Mouse (Mus musculus): ENCODE measurements around the gene St6galnac5.

Gene St6galnac5

GRCm38 (mm10) chr3:152841264-152841663 lies 140.8 kb downstream of the St6galnac5 start:
- H3K9me3 ChIP-seq (ENCODE audit: low read length): no peaks in the 10 kb centered on the region
- H3K27me3 ChIP-seq (ENCODE audit: insufficient read depth, low read length): no peaks in the 10 kb centered on the region
- no peaks in the 10 kb centered on the region for H3K36me3 ChIP-seq (ENCODE audit: insufficient read depth, low read length)
- H3K4me3 ChIP-seq (replicated peaks; ENCODE audit: low read length): no peak overlapping the region
- H3K4me1 ChIP-seq (replicated peaks; ENCODE audit: low read depth, low read length): no peaks in the 10 kb centered on the region
- TF ChIP-seq CTCF (conservative IDR thresholded peaks at IDR 0.05; ENCODE audit: low read length): no peak
- no peak for TF ChIP-seq NANOG (IDR thresholded peaks at IDR 0.05; ENCODE audit: borderline replicate concordance, low read length)
- TF ChIP-seq POU5F1 (IDR thresholded peaks at IDR 0.05; ENCODE audit: borderline replicate concordance, low read length): no peak

- Histone ChIP-seq H3K4me3 (replicated peaks; ENCODE audit: low read length) (no peak overlapping the region), H3K9me3 (ENCODE audit: low read length) (no peaks in the 10 kb centered on the region), H3K27me3 (ENCODE audit: insufficient read depth, low read length) (no peaks in the 10 kb centered on the region), H3K4me1 (replicated peaks; ENCODE audit: low read depth, low read length) (no peaks in the 10 kb centered on the region), H3K36me3 (ENCODE audit: insufficient read depth, low read length) (no peaks in the 10 kb centered on the region)
- no peak for TF ChIP-seq POU5F1 (IDR thresholded peaks at IDR 0.05; ENCODE audit: borderline replicate concordance, low read length)
- no peak for TF ChIP-seq CTCF (conservative IDR thresholded peaks at IDR 0.05; ENCODE audit: low read length)
- no peak for TF ChIP-seq NANOG (IDR thresholded peaks at IDR 0.05; ENCODE audit: borderline replicate concordance, low read length)
These were observed 144.1 kb downstream of the St6galnac5 start for GRCm38 (mm10) chr3:152837938-152838337.

GRCm38 (mm10) chr3:152837407-152837806 lies 144.6 kb downstream of the St6galnac5 start:
- Histone ChIP-seq H3K9me3 (ENCODE audit: low read length) (no peaks in the 10 kb centered on the region), H3K36me3 (ENCODE audit: insufficient read depth, low read length) (no peaks in the 10 kb centered on the region), H3K4me3 (replicated peaks; ENCODE audit: low read length) (no peak overlapping the region), H3K4me1 (replicated peaks; ENCODE audit: low read depth, low read length) (no peaks in the 10 kb centered on the region), H3K27me3 (ENCODE audit: insufficient read depth, low read length) (no peaks in the 10 kb centered on the region)
- TF ChIP-seq POU5F1 (IDR thresholded peaks at IDR 0.05; ENCODE audit: borderline replicate concordance, low read length) (no peak), CTCF (conservative IDR thresholded peaks at IDR 0.05; ENCODE audit: low read length) (no peak), NANOG (IDR thresholded peaks at IDR 0.05; ENCODE audit: borderline replicate concordance, low read length) (no peak)

GRCm38 (mm10) chr3:152832436-152832835 lies 149.6 kb downstream of the St6galnac5 start:
- TF ChIP-seq CTCF (conservative IDR thresholded peaks at IDR 0.05; ENCODE audit: low read length): no peak
- TF ChIP-seq NANOG (IDR thresholded peaks at IDR 0.05; ENCODE audit: borderline replicate concordance, low read length): no peak
- TF ChIP-seq POU5F1 (IDR thresholded peaks at IDR 0.05; ENCODE audit: borderline replicate concordance, low read length): no peak
- no peak overlapping the region for H3K4me3 ChIP-seq (replicated peaks; ENCODE audit: low read length)
- H3K36me3 ChIP-seq (ENCODE audit: insufficient read depth, low read length): no peaks in the 10 kb centered on the region
- no peaks in the 10 kb centered on the region for H3K4me1 ChIP-seq (replicated peaks; ENCODE audit: low read depth, low read length)
- no peaks in the 10 kb centered on the region for H3K9me3 ChIP-seq (ENCODE audit: low read length)
- no peaks in the 10 kb centered on the region for H3K27me3 ChIP-seq (ENCODE audit: insufficient read depth, low read length)

GRCm38 (mm10) chr3:152831974-152832373 lies 150.1 kb downstream of the St6galnac5 start:
- no peaks in the 10 kb centered on the region for H3K36me3 ChIP-seq (ENCODE audit: insufficient read depth, low read length)
- no peaks in the 10 kb centered on the region for H3K27me3 ChIP-seq (ENCODE audit: insufficient read depth, low read length)
- TF ChIP-seq POU5F1 (IDR thresholded peaks at IDR 0.05; ENCODE audit: borderline replicate concordance, low read length) (no peak), NANOG (IDR thresholded peaks at IDR 0.05; ENCODE audit: borderline replicate concordance, low read length) (no peak), CTCF (conservative IDR thresholded peaks at IDR 0.05; ENCODE audit: low read length) (no peak)
- no peaks in the 10 kb centered on the region for H3K4me1 ChIP-seq (replicated peaks; ENCODE audit: low read depth, low read length)
- H3K9me3 ChIP-seq (ENCODE audit: low read length): no peaks in the 10 kb centered on the region
- H3K4me3 ChIP-seq (replicated peaks; ENCODE audit: low read length): no peak overlapping the region

- TF ChIP-seq NANOG (IDR thresholded peaks at IDR 0.05; ENCODE audit: borderline replicate concordance, low read length): no peak
- TF ChIP-seq CTCF (conservative IDR thresholded peaks at IDR 0.05; ENCODE audit: low read length): no peak
- TF ChIP-seq POU5F1 (IDR thresholded peaks at IDR 0.05; ENCODE audit: borderline replicate concordance, low read length): no peak
- H3K4me3 ChIP-seq (replicated peaks; ENCODE audit: low read length): no peak overlapping the region
- no peaks in the 10 kb centered on the region for H3K36me3 ChIP-seq (ENCODE audit: insufficient read depth, low read length)
- H3K27me3 ChIP-seq (ENCODE audit: insufficient read depth, low read length): no peaks in the 10 kb centered on the region
- H3K4me1 ChIP-seq (replicated peaks; ENCODE audit: low read depth, low read length): no peaks in the 10 kb centered on the region
- H3K9me3 ChIP-seq (ENCODE audit: low read length): peaks cover 2% of the 10 kb centered on the region; the same call in 1 of the 2 replicates
These were observed 150.7 kb downstream of the St6galnac5 start for GRCm38 (mm10) chr3:152831377-152831776.

GRCm38 (mm10) chr3:152821202-152821601 lies 160.8 kb downstream of the St6galnac5 start:
- Histone ChIP-seq H3K4me1 (replicated peaks; ENCODE audit: low read depth, low read length) (no peaks in the 10 kb centered on the region), H3K27me3 (ENCODE audit: insufficient read depth, low read length) (no peaks in the 10 kb centered on the region), H3K9me3 (ENCODE audit: low read length) (peaks cover 41% of the 10 kb centered on the region), H3K4me3 (replicated peaks; ENCODE audit: low read length) (no peak overlapping the region), H3K36me3 (ENCODE audit: insufficient read depth, low read length) (no peaks in the 10 kb centered on the region)
- TF ChIP-seq CTCF (conservative IDR thresholded peaks at IDR 0.05; ENCODE audit: low read length) (no peak), POU5F1 (IDR thresholded peaks at IDR 0.05; ENCODE audit: borderline replicate concordance, low read length) (no peak), NANOG (IDR thresholded peaks at IDR 0.05; ENCODE audit: borderline replicate concordance, low read length) (no peak)

GRCm38 (mm10) chr3:152820406-152820805 lies 161.6 kb downstream of the St6galnac5 start:
- no peak for TF ChIP-seq CTCF (conservative IDR thresholded peaks at IDR 0.05; ENCODE audit: low read length)
- no peak for TF ChIP-seq NANOG (IDR thresholded peaks at IDR 0.05; ENCODE audit: borderline replicate concordance, low read length)
- H3K36me3 ChIP-seq (ENCODE audit: insufficient read depth, low read length): no peaks in the 10 kb centered on the region
- H3K4me3 ChIP-seq (replicated peaks; ENCODE audit: low read length): no peak overlapping the region
- H3K4me1 ChIP-seq (replicated peaks; ENCODE audit: low read depth, low read length): no peaks in the 10 kb centered on the region
- peaks cover 33% of the 10 kb centered on the region for H3K9me3 ChIP-seq (ENCODE audit: low read length)
- H3K27me3 ChIP-seq (ENCODE audit: insufficient read depth, low read length): no peaks in the 10 kb centered on the region

- TF ChIP-seq CTCF (conservative IDR thresholded peaks at IDR 0.05; ENCODE audit: low read length) (no peak), POU5F1 (IDR thresholded peaks at IDR 0.05; ENCODE audit: borderline replicate concordance, low read length) (no peak), NANOG (IDR thresholded peaks at IDR 0.05; ENCODE audit: borderline replicate concordance, low read length) (no peak)
- no peaks in the 10 kb centered on the region for H3K4me1 ChIP-seq (replicated peaks; ENCODE audit: low read depth, low read length)
- H3K4me3 ChIP-seq (replicated peaks; ENCODE audit: low read length): no peak overlapping the region
- peaks cover 26% of the 10 kb centered on the region for H3K9me3 ChIP-seq (ENCODE audit: low read length)
- no peaks in the 10 kb centered on the region for H3K36me3 ChIP-seq (ENCODE audit: insufficient read depth, low read length)
- no peaks in the 10 kb centered on the region for H3K27me3 ChIP-seq (ENCODE audit: insufficient read depth, low read length)
These were observed 166.9 kb downstream of the St6galnac5 start for GRCm38 (mm10) chr3:152815110-152815509.

All from E14TG2a.4 (cell line).